Mouse (Mus musculus): ENCODE results near the gene Zdhhc5.

The Zdhhc5 gene

DNA sequence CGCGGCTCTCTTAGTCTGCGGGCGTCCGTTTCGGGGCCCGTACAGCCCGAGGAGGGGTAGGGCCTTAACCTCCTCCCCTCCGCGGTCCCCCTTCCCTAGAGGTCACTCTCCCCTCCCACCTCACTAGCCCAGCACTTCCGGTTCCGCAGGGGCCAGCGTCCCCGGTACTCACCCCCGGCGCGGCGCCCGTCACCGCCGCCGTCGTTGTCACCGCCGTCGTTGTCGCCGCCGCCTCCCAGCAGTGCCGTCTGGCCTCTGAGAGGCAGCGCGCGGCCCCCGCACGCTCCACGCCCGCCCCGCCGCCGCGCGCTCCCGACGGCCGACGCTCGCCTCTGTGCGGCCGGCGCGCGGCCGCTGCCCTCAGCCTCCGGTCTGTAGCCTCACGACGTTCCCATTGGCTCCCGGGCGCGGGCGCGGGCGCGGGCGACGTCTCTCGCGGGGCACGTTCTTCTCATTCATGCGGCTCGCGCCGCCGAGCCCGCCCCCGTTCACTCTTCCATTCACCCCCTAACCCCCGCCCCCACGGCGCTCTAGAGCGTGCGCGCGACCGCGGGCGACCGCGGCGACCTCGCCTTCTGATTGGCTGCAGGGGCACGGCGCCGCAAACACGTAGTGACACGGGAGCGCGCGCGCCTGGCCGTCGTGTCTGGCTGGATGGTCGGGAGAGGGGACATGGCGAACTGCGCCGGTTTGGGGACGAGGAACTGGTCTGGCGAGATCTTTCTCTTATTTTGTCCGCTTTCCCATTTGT is at the start of gene Zdhhc5:
Gene Zdhhc5 (minus strand): TSS at position 370 of the 751 bp plus-strand sequence.
- DNase-seq (ENCODE audit: inconsistent age in 2 of 2, low spot score in 1 of 2): peak; percentile 99 to 100

DNA sequence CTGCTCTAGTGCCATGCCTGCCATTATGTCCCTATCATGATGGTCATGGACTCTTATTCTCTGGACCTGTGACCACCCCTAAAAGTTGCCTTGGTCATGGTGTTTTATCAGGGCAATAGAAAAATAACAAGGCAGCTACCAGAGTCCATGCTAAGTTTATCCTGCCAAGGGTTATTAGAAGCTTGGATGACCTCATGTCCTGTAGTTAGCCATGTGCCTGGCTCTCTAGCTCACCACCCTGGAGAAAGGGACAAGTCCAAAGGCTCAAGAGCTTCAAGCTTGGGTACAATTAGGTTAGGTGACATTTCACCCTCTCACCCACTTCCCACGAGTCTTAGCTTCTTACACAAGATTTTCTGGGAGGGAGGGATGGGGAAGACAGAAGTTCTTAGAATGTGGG is 47.8 kb upstream of the Zdhhc5 start:
- DNase-seq (ENCODE audit: inconsistent age in 2 of 2, low spot score in 1 of 2): no peak

DNA sequence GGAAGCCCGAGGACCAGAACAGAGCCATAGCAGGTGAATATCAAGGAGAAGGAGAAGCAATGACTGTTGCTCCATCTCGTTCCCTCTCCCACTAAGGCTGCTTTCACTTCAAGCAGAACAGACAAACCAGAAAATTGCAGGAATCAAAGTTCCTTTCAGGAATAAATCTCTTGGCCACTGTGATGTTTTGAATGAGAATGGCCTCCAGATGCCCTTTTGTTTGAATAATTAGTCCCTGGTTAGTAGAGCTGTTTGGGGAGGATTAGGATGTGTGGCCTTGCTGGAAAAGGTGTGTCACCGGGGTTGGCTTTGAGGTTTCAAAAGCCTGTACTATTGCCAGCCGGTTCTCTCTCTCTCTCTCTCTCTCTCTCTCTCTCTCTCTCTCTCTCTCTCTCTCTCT is 47.3 kb upstream of the Zdhhc5 start:
- no peak for DNase-seq (ENCODE audit: inconsistent age in 2 of 2, low spot score in 1 of 2)

DNA sequence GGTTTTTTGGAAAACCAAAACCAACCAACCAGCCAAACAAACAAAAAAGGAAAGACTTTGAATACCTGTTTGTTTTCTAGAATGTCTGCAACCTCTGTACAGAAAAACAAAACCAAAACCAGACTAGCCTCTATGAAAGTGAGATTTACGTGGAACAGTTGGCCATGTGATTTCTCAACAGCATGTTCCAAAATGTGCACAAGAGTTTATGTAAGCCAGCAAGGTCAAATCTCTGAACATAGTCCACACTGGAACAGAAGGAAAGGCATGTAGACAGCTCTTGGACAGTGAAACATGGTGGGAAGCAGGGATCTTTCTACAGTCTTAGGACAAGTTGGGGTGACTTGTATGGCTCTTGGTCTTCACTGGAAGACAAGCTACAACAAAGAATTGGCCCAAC is 46.9 kb upstream of the Zdhhc5 start:
- DNase-seq (ENCODE audit: inconsistent age in 2 of 2, low spot score in 1 of 2): peak in 1 of 2 experiments; percentile 47

DNA sequence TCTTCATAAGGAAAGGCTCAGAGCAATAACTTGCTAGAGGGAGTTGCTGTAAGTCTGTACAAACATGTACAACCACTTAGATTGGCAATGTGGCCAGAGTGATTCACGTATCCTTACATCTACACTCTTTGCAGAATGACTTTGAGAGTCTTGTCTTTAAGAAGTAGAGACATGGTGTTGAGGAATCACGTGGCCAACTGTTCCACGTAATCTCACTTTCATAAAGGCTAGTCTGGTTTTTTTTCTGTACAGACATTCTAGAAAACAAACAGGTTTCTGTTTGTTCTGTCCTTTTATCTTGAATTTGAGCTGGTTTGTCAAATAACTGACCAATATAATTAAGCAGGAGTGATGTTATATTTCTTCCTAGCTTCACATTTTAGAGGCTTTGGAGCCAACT is 46.3 kb upstream of the Zdhhc5 start:
- no peak for DNase-seq (ENCODE audit: inconsistent age in 2 of 2, low spot score in 1 of 2)

DNA sequence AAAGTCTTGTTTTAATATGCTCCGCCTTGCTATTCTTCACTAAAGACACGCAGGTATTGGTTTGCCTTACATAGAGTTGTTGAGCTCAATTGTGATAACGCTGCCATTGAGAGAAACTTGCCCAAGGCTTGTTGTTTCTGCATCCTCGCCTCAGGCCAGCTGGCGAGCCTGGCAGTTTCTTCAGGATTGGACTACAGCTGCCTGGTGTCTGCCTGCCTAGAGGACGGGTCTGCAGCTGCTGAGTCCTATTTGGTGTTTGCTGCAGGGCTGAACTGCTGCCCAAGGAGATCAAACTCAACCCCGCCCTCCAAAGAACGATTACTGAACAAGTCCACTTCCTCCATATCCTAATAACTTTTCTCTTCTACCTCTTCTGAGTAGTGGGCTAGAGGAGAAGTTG is 45.8 kb upstream of the Zdhhc5 start:
- no peak for DNase-seq (ENCODE audit: inconsistent age in 2 of 2, low spot score in 1 of 2)

DNA sequence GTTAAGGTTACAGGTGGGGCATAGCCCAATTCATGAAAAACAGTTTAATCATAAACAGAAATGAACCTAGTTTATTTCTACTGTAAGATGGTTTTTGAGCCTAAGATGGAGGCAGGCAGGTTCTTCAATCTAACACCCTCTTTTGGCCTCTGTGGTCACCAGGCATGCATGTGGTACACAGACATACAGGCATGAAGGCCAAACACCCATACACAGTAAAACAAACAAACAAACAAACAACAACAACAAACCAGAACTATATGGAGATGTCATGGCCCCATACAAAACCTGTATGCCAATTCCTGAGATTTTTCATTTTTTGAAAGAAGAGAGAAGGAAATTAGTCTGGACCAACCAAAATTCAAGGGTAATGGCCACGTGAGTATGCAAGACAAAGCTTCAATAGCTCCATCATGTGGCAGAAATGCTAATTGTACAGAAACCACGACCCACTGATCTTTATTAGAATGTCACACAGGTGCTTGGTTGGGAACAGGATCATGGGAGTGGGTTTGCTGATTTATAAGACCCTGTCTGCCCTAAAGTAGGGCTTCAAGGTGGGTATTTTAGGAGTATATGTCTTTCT is 43.7 kb upstream of the Zdhhc5 start:
- DNase-seq (ENCODE audit: inconsistent age in 2 of 2, low spot score in 1 of 2): peak in 1 of 2 experiments; percentile 86

DNA sequence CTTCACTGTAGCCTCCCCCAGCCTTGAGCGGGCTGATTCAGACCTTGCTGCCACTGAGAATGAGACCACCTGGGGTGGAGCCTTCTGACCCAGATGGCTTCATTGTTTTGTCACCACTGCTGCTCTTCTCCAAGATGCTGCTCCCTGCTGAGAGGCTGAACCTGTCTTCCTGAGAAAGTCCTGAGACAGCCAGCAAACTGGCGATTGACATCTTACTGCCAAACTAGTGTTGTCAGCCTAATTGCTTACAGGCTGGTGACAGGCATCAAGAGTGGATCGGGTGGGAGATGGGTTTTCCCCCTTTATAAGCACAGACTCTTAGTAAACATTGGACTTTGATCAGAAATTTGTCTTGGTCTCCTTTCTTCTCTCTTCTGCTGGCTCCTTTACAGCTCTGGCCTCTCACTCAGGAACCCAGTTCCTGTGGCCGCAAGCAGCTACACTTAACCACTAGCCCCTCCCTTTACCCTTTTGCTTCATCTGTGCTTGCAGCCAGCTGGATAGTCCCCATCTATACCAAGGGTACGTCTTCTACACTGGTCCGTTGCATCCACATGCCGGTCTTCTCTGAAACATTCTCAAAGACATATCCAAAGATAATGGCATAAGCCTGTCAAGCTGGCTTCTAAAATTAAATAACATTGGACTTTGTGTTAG is 42.2 kb upstream of the Zdhhc5 start:
- DNase-seq (ENCODE audit: inconsistent age in 2 of 2, low spot score in 1 of 2): no peak

DNA sequence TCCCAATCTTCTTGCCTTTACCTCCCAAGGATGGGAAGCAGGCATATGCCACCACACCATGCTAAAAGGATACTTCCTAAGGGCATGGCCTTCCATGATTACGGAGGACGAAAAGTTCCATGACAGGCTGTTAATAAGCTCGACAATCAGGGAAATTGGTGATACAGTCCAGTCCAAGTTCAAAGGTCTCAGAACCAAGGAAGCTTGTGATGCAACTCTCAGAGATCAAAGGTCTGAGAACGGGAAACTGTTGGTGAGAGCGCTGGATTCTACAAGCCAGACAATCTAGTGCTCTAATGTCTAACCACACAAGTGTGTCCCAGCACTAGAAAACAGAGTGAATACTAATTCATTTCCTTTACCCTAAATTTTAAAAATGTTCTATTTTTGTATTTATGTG is 41.3 kb upstream of the Zdhhc5 start:
- no peak for DNase-seq (ENCODE audit: inconsistent age in 2 of 2, low spot score in 1 of 2)

DNA sequence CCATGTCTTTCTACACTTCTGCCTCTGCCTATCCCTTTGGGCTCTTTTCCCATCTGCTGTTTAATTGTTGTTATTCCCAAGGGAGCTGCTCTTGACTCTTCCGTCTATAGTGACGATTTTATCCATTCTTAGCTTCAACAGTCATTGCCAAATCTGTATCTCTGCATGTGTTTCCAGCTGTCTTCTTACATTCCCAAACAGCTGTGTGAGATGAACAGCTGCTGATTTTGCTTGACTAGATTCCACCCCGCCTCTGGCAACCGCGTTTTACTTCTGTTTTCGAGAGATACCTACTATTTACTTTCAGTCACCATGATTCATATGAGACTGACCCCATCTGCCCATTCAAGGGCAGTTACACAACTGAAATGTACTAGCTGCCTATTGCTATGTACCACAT is 35.1 kb upstream of the Zdhhc5 start:
- peak in 1 of 2 experiments; percentile 66 for DNase-seq (ENCODE audit: inconsistent age in 2 of 2, low spot score in 1 of 2)

DNA sequence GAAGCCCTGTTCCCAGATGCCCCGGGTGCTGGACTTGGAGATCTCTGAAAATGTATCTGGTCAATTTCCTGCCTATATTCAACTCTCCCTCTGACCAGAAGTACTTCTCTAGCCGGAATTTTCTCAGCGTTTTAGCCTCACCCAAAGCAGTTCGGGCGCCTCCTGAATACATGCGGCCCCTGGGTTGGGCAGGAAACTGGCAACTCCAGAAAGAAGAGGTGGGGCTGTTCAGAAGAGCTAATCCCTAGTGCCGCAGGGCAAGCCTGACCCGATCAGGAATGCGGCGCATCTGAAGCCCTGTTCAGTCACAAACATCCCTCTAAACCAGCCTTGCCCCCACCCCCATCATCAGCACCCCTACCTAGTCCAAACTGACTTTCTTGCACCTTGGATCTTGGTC is 29.1 kb upstream of the Zdhhc5 start:
- DNase-seq (ENCODE audit: inconsistent age in 2 of 2, low spot score in 1 of 2): no peak

DNA sequence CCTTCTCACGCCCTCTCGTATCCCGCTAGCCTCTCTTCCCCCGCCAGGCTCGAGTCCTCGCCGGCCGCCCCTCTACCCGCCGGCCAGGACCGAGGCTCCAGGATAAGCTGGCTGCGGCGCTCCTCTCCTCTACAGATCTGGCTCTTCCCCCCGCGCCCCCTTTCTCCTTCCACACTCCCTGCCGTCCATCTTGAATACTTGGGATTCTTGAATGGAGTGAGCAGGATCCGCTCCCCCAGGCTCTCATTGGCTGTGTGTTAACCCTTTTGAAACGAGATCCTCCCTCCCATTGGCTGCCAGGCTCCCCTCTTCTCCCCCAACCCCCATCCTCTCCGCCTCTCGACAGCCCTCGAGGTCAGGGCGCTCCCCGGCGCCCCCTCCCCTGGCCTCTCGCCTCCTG is 28.6 kb upstream of the Zdhhc5 start, which contains the start of gene Gm19426:
Gene Gm19426 (minus strand): TSS at position 95 of the 400 bp plus-strand sequence.
- DNase-seq (ENCODE audit: inconsistent age in 2 of 2, low spot score in 1 of 2): peak; percentile 67 to 88

DNA sequence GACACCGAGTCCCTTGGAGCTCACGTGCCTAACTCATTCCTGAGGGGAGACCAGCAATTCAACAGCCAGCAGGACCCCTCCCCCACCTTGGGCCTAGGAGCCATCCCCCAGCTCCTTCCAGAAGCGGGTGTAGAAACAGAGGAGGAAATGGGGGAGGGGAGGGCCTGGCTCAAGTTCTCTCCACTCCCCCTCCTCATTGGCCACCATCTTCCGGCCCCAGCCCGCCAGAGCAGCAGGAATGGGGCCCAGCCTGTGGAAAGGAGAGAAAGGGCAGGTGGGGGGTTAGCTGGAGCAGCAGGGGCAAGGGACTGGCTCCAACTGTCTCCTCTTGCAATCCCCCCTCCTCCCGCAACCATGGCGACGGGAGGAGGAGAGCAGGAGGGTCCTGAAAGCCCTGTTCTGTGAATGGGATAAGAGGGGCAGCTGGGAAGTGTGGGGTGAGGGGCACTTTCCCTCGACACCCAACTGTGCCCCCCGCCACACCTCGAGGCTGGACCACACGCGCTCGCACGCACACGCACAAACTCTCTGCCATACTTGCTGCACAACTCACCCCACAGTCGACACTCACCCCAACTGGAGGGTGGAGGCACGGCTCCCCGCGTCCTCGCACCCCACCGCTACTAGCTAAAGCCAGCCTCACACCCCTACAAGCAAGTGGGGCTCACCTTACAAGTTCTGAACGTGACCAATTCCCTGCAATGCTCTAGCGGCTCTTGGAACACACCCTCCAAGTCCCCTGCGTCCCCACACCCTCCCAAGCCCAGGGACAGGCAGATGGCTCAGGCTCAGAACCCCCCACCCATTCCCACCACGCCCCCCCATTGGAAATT is 27.7 kb upstream of the Zdhhc5 start:
- DNase-seq (ENCODE audit: inconsistent age in 2 of 2, low spot score in 1 of 2): peak in 1 of 2 experiments; percentile 66

DNA sequence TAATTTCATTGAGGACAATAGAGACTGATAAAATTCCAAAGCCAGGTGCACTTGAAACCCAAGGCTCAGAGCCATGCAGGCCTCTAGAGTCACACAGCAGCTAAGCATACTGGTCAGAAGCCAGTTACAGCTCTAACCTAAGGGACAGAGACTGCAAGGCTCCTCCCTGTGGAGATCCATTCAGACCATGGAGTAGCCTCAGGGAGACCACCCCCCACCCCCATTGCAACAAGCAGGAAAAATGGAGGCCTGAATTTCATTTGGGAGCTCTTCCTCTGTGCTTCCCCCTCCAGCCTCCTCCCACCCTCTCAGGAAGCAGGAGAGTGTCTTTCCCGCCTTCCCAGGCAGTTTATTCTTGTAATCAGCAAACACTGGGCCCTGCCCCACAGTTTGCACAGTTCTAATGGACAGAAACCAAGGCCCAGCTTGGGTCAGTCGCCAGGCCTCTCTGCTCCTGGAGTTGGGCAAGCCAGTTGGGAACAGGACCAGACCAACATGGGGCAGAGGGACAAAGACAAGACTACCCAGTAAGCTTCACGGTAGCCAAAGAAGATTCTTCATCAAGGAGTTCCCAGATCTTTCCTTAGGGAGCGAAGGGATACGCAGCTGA is 27.0 kb upstream of the Zdhhc5 start:
- no peak for DNase-seq (ENCODE audit: inconsistent age in 2 of 2, low spot score in 1 of 2)

DNA sequence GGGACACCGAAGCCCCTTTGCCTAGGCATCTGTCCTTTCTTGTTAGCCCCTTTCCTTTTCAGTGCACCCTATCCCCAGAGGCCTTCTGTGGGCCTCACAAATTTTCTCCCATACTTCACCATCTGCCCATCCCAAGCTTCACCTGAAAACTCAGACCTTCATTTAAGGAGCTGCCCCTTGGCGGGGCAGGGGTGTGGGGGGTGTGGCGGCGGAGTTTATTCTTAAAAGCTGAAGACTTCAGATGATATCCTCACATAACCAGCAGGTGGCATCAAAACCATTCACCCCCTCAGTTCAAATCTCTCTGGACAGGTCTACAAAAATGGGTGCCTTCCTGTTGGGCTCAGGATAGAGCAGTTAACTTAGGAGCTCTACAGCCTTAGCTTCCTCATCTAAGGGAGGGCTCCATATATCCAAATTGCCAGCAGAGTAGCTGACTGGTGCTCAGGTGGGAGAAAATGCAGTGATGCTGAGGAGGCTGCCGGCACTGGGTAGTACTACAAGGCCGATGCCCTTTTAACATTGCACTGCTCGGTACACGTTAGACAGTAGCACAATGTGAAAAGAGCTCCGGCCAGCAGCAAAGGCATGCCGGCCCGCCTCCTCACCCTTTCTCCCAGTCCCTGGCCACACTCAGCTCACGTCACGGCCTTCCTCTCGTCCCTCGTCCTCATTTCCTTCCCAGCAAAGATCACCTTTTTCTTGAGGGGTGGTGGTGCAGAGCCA is 25.8 kb upstream of the Zdhhc5 start:
- peak in 1 of 2 experiments; percentile 75 for DNase-seq (ENCODE audit: inconsistent age in 2 of 2, low spot score in 1 of 2)

DNA sequence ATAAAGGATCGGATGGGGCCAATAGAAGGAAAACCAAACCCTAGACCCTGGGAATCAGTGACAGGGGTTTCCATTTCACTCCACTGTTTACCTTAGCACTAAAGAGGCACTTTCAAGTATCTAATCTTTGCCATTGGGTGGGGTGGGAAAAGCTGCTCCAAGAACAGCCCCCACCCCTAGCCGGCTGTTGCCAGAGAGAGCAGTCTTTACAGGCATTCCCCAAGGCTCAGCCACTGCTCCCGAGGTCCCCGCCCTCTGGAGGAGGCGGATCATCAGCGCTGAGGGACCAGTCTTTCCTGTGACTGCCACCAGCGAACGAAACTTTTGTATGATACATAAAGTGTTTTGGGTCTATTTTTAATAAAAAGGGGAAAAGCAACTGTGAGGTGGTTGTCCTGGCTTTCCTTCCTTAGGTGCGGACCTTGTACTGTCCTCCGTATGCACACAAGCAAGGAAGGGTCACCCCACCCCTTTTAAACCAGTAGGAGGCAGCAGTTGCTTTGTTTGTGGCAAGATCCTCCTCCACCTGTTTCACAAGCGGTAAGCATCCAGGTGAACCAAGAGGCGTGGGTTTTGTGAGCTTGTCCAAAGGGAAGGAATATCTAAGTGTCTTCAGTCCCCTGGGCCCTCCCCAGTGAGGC is 23.4 kb upstream of the Zdhhc5 start:
- DNase-seq (ENCODE audit: inconsistent age in 2 of 2, low spot score in 1 of 2): peak in 1 of 2 experiments; percentile 78

DNA sequence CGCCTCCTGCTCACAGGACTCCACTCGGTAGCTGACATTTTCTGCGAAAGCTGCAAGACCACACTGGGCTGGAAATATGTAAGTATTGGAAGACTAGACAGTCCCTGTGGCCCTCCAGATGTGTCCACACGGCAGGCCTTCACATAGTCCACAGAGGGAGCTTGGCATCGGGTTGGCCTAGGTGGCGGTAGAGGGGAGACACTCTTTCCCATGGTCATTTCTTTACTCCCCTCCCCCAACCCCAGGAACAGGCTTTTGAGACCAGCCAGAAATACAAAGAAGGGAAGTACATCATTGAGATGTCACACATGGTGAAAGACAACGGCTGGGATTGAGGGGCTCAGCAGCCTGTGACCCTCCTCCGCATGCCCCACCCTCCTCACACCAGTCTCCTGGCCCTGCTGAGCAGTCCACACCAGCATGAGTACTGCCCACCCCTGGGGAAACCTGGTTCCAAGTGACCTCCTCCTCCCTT is 22.5 kb upstream of the Zdhhc5 start:
- no peak for DNase-seq (ENCODE audit: inconsistent age in 2 of 2, low spot score in 1 of 2)

DNA sequence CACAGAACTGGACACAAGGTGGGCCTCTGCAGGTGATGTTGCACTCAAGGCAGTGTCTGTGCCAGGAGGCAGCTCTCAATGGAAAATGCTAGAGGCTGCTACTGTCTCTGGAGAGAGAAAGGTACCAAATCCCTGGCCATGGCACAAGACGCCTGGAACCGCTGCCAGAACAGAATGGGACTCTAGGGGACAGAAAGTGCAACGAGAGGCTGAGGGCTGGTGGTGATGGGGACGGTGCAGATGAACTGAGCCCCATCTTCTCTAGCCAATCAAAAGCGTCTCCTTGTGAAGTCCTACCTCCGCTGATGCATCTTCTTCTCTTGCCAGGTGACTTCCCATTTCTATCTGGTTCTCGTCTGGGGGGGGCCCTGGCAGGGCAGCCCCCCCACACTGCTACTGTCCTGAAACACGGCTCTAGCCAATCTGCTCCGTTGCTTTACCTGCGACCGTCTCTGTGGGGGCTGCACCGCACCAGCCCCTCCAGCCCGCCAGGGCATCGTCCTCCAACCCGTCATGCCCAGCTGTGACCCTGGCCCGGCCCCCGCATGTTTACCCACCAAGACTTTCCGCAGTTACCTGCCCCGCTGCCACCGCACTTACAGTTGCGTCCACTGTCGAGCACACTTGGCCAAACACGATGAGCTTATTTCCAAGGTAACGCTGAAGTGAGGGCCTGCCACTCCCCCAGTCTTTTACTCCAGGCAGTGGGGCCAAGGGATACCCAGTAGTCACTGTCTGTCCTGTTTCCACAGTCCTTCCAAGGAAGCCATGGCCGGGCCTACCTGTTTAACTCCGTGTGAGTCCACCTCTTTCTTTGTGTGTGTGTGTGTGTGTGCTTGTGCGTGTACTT is 21.6 kb upstream of the Zdhhc5 start:
- DNase-seq (ENCODE audit: inconsistent age in 2 of 2, low spot score in 1 of 2): peak in 1 of 2 experiments; percentile 42
